Mouse (Mus musculus) heart, embryonic 16.5 days (tissue): ENCODE data around the gene Dlg2. TPM values are rescaled to one million over a fixed set of nuclear protein-coding genes. Genes with fewer than 3 reads are reported as not detected.

ENCODE experiments used
- ATAC-seq: fragments of 200-750 bp; cut with Nextera tagmentation; replicated peaks from 2 replicates; pipeline ENCODE4 v1.8.0; 2017; ENCODE audit warnings: moderate number of reproducible peaks; ENCODE audit not compliant: insufficient read depth, low FRiP score; ENCODE audit errors: extremely low read depth
- H3K27ac ChIP-seq: fragments of 300-500 bp; sonication (generic); 2 replicates; pipeline ENCODE4 v1.5.1; 2014; ENCODE audit warnings: mild to moderate bottlenecking, low read length, control low read depth, moderate library complexity
- H3K27me3 ChIP-seq: fragments of 300-500 bp; sonication (generic); 2 replicates; pipeline ENCODE4 v1.6.1; 2014; ENCODE audit warnings: low read length, mixed read lengths; ENCODE audit not compliant: control insufficient read depth, insufficient read depth
- H3K36me3 ChIP-seq: fragments of 300-500 bp; sonication (generic); 2 replicates; pipeline ENCODE4 v1.6.1; 2014; ENCODE audit not compliant: control insufficient read depth, insufficient read depth
- H3K4me1 ChIP-seq: fragments of 300-500 bp; sonication (generic); 2 replicates; pipeline ENCODE4 v1.6.1; 2014; ENCODE audit warnings: low read length, mixed read lengths; ENCODE audit not compliant: control insufficient read depth, insufficient read depth
- H3K4me2 ChIP-seq: fragments of 300-500 bp; sonication (generic); 2 replicates; pipeline ENCODE4 v1.6.1; 2014; ENCODE audit warnings: low read depth, mild to moderate bottlenecking, control low read depth, low read length
- H3K4me3 ChIP-seq: fragments of 300-500 bp; sonication (generic); 2 replicates; pipeline ENCODE4 v1.5.1; 2014; ENCODE audit warnings: mild to moderate bottlenecking, control low read depth, low read length
- H3K9ac ChIP-seq: fragments of 300-500 bp; sonication (generic); 2 replicates; pipeline ENCODE4 v1.6.1; 2014; ENCODE audit warnings: low read length, control low read depth
- H3K9me3 ChIP-seq: fragments of 300-500 bp; sonication (generic); replicated peaks from 2 replicates; pipeline ENCODE4 v1.6.1; 2016; ENCODE audit warnings: low read length; ENCODE audit not compliant: control insufficient read depth
- WGBS: fragments of 180-500 bp; shearing (Covaris S2); extraction: QIAGEN DNeasy Blood & Tissue Kit; methylation state at CpG from one replicate; pipeline ENCODE4 v1.1.7; 2014; 5-methylcytosine and 5-hydroxymethylcytosine counted together
- polyA plus RNA-seq: library from polyadenylated mRNA; unstranded; fragments of >200 nt; fragmentation: Nextera tagmentation; extraction: Ambion mirVana; gene quantifications from 2 replicates; pipeline ENCODE4 v1.2.1, GENCODE M21; 2015

The Dlg2 gene
- polyA plus RNA-seq, 1 experiment from 2014 or later, result 7.7 TPM

DNA sequence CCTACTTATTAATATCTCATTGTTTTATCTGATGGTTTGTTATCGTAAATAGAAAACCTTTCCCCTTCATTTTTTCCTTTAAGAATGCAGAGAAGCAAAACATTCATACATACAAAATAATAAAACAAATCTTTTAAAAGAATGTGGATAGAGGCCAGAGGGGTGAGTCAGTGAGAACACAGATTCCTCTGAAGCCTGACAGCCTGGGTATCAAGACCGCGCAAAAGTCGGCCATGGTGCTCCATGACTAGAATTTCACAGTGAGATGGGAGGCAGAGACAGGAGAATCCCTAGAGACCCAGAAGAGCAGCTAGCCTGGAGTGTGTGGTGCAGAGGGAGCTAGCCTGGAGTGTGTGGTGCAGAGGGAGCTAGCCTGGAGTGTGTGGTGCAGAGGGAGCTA, 2010.4 kb downstream of the Dlg2 start:
- Histone ChIP-seq H3K27ac (no peak overlapping the region), H3K4me1 (no peaks in the 10 kb centered on the region), H3K27me3 (no peaks in the 10 kb centered on the region), H3K4me3 (no peak overlapping the region), H3K36me3 (no peaks in the 10 kb centered on the region), H3K9ac (no peak overlapping the region), H3K9me3 (no peaks in the 10 kb centered on the region), H3K4me2 (no peak overlapping the region)
- WGBS, result 82% methylated on average over 4 of the region's 4 CpGs
- no peak for ATAC-seq

DNA sequence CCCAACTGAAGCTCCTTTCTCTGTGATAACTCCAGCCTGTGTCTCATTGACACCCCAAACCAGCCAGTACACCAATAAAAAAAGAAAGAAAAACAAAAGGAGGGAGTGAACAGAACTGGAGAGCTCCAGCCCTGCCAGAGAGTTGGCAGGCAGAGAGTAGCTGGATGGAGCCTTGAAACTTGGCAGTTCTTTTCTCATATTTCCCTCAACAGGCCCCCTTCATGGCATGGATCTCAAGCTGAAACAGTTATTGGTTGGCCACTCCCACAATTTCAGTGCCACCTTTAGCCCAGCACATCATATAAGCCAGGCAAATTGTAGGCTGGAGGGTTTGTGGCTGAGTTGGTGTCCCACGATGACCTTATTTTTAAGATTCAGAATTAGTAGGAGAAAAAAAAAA, 2015.8 kb downstream of the Dlg2 start:
- no peaks in the 10 kb centered on the region for H3K27me3 ChIP-seq
- no peak overlapping the region for H3K9ac ChIP-seq
- 81% methylated on average over 1 of the region's 1 CpGs for WGBS
- no peaks in the 10 kb centered on the region for H3K36me3 ChIP-seq
- H3K9me3 ChIP-seq, result no peaks in the 10 kb centered on the region
- no peak overlapping the region for H3K27ac ChIP-seq
- H3K4me3 ChIP-seq, result no peak overlapping the region
- H3K4me1 ChIP-seq, result no peaks in the 10 kb centered on the region
- H3K4me2 ChIP-seq, result no peak overlapping the region
- no peak for ATAC-seq

DNA sequence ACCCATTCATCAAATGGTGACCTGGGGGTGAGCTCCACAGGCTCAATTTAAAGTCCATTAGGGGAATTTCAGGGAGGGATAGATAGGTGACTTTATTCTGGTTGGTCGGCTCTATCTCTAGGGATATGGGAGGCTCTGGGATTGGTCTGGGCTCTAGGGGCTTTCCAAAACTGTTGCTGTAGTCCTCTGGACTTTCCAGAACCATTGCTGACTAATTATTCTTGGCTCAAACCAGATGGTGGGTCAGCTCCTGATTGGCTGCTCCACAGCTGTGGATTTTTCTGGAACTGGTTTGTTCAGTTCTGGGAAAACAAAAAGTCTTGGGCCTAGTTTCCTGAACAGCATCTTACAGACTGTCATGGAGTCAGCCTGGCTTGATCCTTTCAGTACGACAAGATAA, 2017.0 kb downstream of the Dlg2 start:
- H3K9ac ChIP-seq, result no peak overlapping the region
- H3K27ac ChIP-seq, result no peak overlapping the region
- H3K4me2 ChIP-seq, result no peak overlapping the region
- no peaks in the 10 kb centered on the region for H3K9me3 ChIP-seq
- no peaks in the 10 kb centered on the region for H3K4me1 ChIP-seq
- no peaks in the 10 kb centered on the region for H3K27me3 ChIP-seq
- 77% methylated on average over 2 of the region's 2 CpGs for WGBS
- no peak overlapping the region for H3K4me3 ChIP-seq
- ATAC-seq, result no peak
- H3K36me3 ChIP-seq, result no peaks in the 10 kb centered on the region

Other genes with a start within 250 kb of the Dlg2 start
- gene Ccdc83, start 210.9 kb upstream of the Dlg2 start, polyA plus RNA-seq, result not detected in 2 replicates
- gene Sytl2, start 174.4 kb upstream of the Dlg2 start, polyA plus RNA-seq, result 7.7 and 7.8 TPM in 2 replicates
- gene Ccdc89, start 50.1 kb upstream of the Dlg2 start, polyA plus RNA-seq, result 0.62 and 0.79 TPM in 2 replicates
- 14.4 and 15.5 TPM in 2 replicates for gene Crebzf, start 33.9 kb upstream of the Dlg2 start, polyA plus RNA-seq
- 122 and 124 TPM in 2 replicates for gene Tmem126a, start 19.4 kb upstream of the Dlg2 start, polyA plus RNA-seq
- 33.3 and 35.2 TPM in 2 replicates for gene Tmem126b, start 671 bp upstream of the Dlg2 start, polyA plus RNA-seq